10 mouse cellular contexts compared by ENCODE assay signal in genomic region chrX:112949792-112950191, GRCm38 (mm10).
DNase-seq lines count a peak whose midpoint lies in the region; ATAC-seq and TF ChIP-seq lines count a peak whose summit lies in the region.
"Had no signal": no experiment of that assay in that cellular context is flagged by ENCODE, and none has a peak within 500 bp of the region (broad histone marks: within the 10 kb centered on the region; RNA-seq: fewer than 3 reads in every experiment).

No protein-coding gene starts in this region.

- peak; percentile 36 for DNase-seq in embryonic facial prominence, embryonic 11.5 days (ENCODE audit: low spot score)
- no peak for DNase-seq in embryonic facial prominence, embryonic 10.5 days (ENCODE audit: low spot score)
- DNase-seq in liver, adult 2 months (ENCODE audit: extremely low read depth, low read depth, low spot score): no peak
- peak; percentile 62 for DNase-seq in MEL (ENCODE audit: low read depth, low spot score)
- peak; percentile 0 for DNase-seq in left cerebral cortex, postnatal 4 days
- DNase-seq: spleen, adult 18-20 months had no signal

- no peak overlapping the region for H3K4me3 ChIP-seq in embryonic facial prominence, embryonic 11.5 days (ENCODE audit: low read depth, low read length)
- no peak overlapping the region for H3K4me3 ChIP-seq in embryonic facial prominence, embryonic 10.5 days
- H3K4me3 ChIP-seq in liver, adult 2 months (ENCODE audit: insufficient read depth, low read depth, low read length): no peak overlapping the region
- H3K4me3 ChIP-seq in liver, embryonic 12.5 days: no peak overlapping the region
- H3K4me3 ChIP-seq in MEL (ENCODE audit: control insufficient read depth in 1 of 2, insufficient read depth in 1 of 2, low read depth in 2 of 2, low read length in 2 of 2): no peak overlapping the region
- H3K4me3 ChIP-seq in forebrain, embryonic 13.5 days: no peak overlapping the region
- H3K4me3 ChIP-seq: midbrain, embryonic 15.5 days had no signal

- H3K79me2 ChIP-seq in liver, adult 2 months (ENCODE audit: control insufficient read depth, insufficient read depth, low read length): no peaks in the 10 kb centered on the region
- no peaks in the 10 kb centered on the region for H3K79me2 ChIP-seq in MEL (ENCODE audit: control insufficient read depth, insufficient read depth, low read length, poor library complexity)

- no peak for TF ChIP-seq EP300 in MEL (IDR thresholded peaks at IDR 0.05; ENCODE audit: low read depth in 1 of 2, low read length in 2 of 2)

- no peak overlapping the region for H3K27ac ChIP-seq in embryonic facial prominence, embryonic 11.5 days (replicated peaks; ENCODE audit: low read depth, low read length)
- no peak overlapping the region for H3K27ac ChIP-seq in embryonic facial prominence, embryonic 10.5 days (replicated peaks)
- H3K27ac ChIP-seq in liver, adult 2 months (replicated peaks; ENCODE audit: insufficient read depth, low read depth, low read length): no peak overlapping the region
- no peak overlapping the region for H3K27ac ChIP-seq in liver, embryonic 12.5 days
- no peak overlapping the region for H3K27ac ChIP-seq in MEL (ENCODE audit: control insufficient read depth, low read depth, low read length)
- H3K27ac ChIP-seq in forebrain, embryonic 13.5 days: no peak overlapping the region
- H3K27ac ChIP-seq: midbrain, embryonic 15.5 days had no signal

- H3K9me3 ChIP-seq in embryonic facial prominence, embryonic 11.5 days (replicated peaks; ENCODE audit: control insufficient read depth, low read length): no peaks in the 10 kb centered on the region
- H3K9me3 ChIP-seq in embryonic facial prominence, embryonic 10.5 days: no peaks in the 10 kb centered on the region
- no peaks in the 10 kb centered on the region for H3K9me3 ChIP-seq in liver, embryonic 12.5 days (replicated peaks)
- no peaks in the 10 kb centered on the region for H3K9me3 ChIP-seq in MEL (replicated peaks; ENCODE audit: insufficient read depth, low read length)
- H3K9me3 ChIP-seq in forebrain, embryonic 13.5 days (replicated peaks): no peaks in the 10 kb centered on the region
- H3K9me3 ChIP-seq: midbrain, embryonic 15.5 days had no signal

- TF ChIP-seq CTCF in liver, adult 2 months (IDR thresholded peaks at IDR 0.05; ENCODE audit: low read depth, low read length): 0 out of 2 replicates have a peak, but pooled peaks have one; percentile 17
- peak; percentile 18 to 84 (median 33); a peak in 4 of 6 replicates for TF ChIP-seq CTCF in MEL (IDR thresholded peaks at IDR 0.05 in 2 of 3, conservative IDR thresholded peaks at IDR 0.05 in 1 of 3; ENCODE audit: control insufficient read depth in 1 of 3, insufficient read depth in 1 of 3, low read depth in 2 of 3, low read length in 3 of 3, poor library complexity in 1 of 3, severe bottlenecking in 1 of 3)

- TF ChIP-seq POLR2A in liver, adult 2 months (IDR thresholded peaks at IDR 0.05; ENCODE audit: extremely low read depth, insufficient read depth, low read length): no peak
- no peak for TF ChIP-seq POLR2A in MEL (IDR thresholded peaks at IDR 0.05; ENCODE audit: control insufficient read depth in 1 of 2, insufficient read depth in 1 of 2, low read depth in 1 of 2, low read length in 2 of 2, poor library complexity in 1 of 2)

- intact Hi-C loops in left cerebral cortex, postnatal 4 days (cut with DNase I): loop anchor here (10.0 kb wide), 1 partner anchor 1365 kb away; no protein-coding TSS in a partner anchor

- peak; percentile 93 for TF ChIP-seq RAD21 in MEL (IDR thresholded peaks at IDR 0.05; ENCODE audit: low read depth, low read length)

- ATAC-seq in embryonic facial prominence, embryonic 11.5 days (replicated peaks; ENCODE audit: insufficient number of reproducible peaks, low FRiP score, low TSS enrichment, low read depth): no peak
- no peak for ATAC-seq in liver, embryonic 12.5 days
- ATAC-seq in megakaryocyte, adult 5-6 weeks (ENCODE audit: poor library complexity, severe bottlenecking): no peak
- no peak for ATAC-seq in forebrain, embryonic 13.5 days
- ATAC-seq: midbrain, embryonic 15.5 days had no signal

- H3K4me1 ChIP-seq in embryonic facial prominence, embryonic 11.5 days (ENCODE audit: control insufficient read depth, insufficient read depth, low read length): no peaks in the 10 kb centered on the region
- H3K4me1 ChIP-seq in embryonic facial prominence, embryonic 10.5 days: no peaks in the 10 kb centered on the region
- no peaks in the 10 kb centered on the region for H3K4me1 ChIP-seq in liver, adult 2 months (ENCODE audit: control insufficient read depth, insufficient read depth, low read length)
- no peaks in the 10 kb centered on the region for H3K4me1 ChIP-seq in liver, embryonic 12.5 days
- H3K4me1 ChIP-seq in MEL (ENCODE audit: control insufficient read depth in 1 of 2, insufficient read depth in 2 of 2, low read length in 2 of 2): no peaks in the 10 kb centered on the region
- no peaks in the 10 kb centered on the region for H3K4me1 ChIP-seq in forebrain, embryonic 13.5 days
- H3K4me1 ChIP-seq: midbrain, embryonic 15.5 days had no signal

- no peaks in the 10 kb centered on the region for H3K27me3 ChIP-seq in embryonic facial prominence, embryonic 11.5 days (ENCODE audit: control insufficient read depth, insufficient read depth, low read length)
- H3K27me3 ChIP-seq in embryonic facial prominence, embryonic 10.5 days (replicated peaks; ENCODE audit: low read depth, poor library complexity, severe bottlenecking): no peaks in the 10 kb centered on the region
- H3K27me3 ChIP-seq in liver, adult 2 months (ENCODE audit: control insufficient read depth, insufficient read depth, low read length): no peaks in the 10 kb centered on the region
- H3K27me3 ChIP-seq in liver, embryonic 12.5 days (replicated peaks): no peaks in the 10 kb centered on the region
- H3K27me3 ChIP-seq in MEL (ENCODE audit: control insufficient read depth in 1 of 2, insufficient read depth in 2 of 2, low read length in 2 of 2): no peaks in the 10 kb centered on the region
- H3K27me3 ChIP-seq in forebrain, embryonic 13.5 days: no peaks in the 10 kb centered on the region
- H3K27me3 ChIP-seq: midbrain, embryonic 15.5 days had no signal

- 50% methylated on average over 1 of the region's 1 CpGs for WGBS in embryonic facial prominence, embryonic 11.5 days
- 46% methylated on average over 1 of the region's 1 CpGs for WGBS in embryonic facial prominence, embryonic 10.5 days
- WGBS in liver, adult 2 months: 50% methylated on average over 1 of the region's 1 CpGs
- 28% methylated on average over 1 of the region's 1 CpGs for WGBS in liver, embryonic 12.5 days (ENCODE audit: insufficient replicate concordance)
- 56% methylated on average over 1 of the region's 1 CpGs for WGBS in forebrain, embryonic 13.5 days

- H3K36me3 ChIP-seq in embryonic facial prominence, embryonic 11.5 days (replicated peaks; ENCODE audit: control insufficient read depth, insufficient read depth, low read depth, low read length): no peaks in the 10 kb centered on the region
- no peaks in the 10 kb centered on the region for H3K36me3 ChIP-seq in embryonic facial prominence, embryonic 10.5 days (replicated peaks)
- no peaks in the 10 kb centered on the region for H3K36me3 ChIP-seq in liver, adult 2 months (ENCODE audit: control insufficient read depth, insufficient read depth, low read length)
- H3K36me3 ChIP-seq in liver, embryonic 12.5 days: no peaks in the 10 kb centered on the region
- H3K36me3 ChIP-seq in MEL (ENCODE audit: control insufficient read depth in 1 of 2, insufficient read depth in 2 of 2, low read length in 2 of 2): no peaks in the 10 kb centered on the region
- no peaks in the 10 kb centered on the region for H3K36me3 ChIP-seq in forebrain, embryonic 13.5 days (ENCODE audit: poor library complexity, severe bottlenecking)
- H3K36me3 ChIP-seq: midbrain, embryonic 15.5 days had no signal

- no peak overlapping the region for H3K9ac ChIP-seq in embryonic facial prominence, embryonic 11.5 days (replicated peaks; ENCODE audit: low read length)
- no peak overlapping the region for H3K9ac ChIP-seq in liver, adult 2 months (ENCODE audit: low read depth, low read length)
- no peak overlapping the region for H3K9ac ChIP-seq in liver, embryonic 12.5 days
- no peak overlapping the region for H3K9ac ChIP-seq in MEL (ENCODE audit: control insufficient read depth, low read depth, low read length, poor library complexity, severe bottlenecking)
- H3K9ac ChIP-seq in forebrain, embryonic 13.5 days: no peak overlapping the region
- H3K9ac ChIP-seq: midbrain, embryonic 15.5 days had no signal

- H3K4me2 ChIP-seq in embryonic facial prominence, embryonic 11.5 days (ENCODE audit: low read depth, low read length): no peak overlapping the region
- H3K4me2 ChIP-seq in liver, embryonic 12.5 days: no peak overlapping the region
- H3K4me2 ChIP-seq in forebrain, embryonic 13.5 days: no peak overlapping the region
- H3K4me2 ChIP-seq: midbrain, embryonic 15.5 days had no signal

TF ChIP-seq in MEL, 35 proteins besides CTCF, POLR2A, EP300 and RAD21:
- no peak for TF ChIP-seq MAZ (IDR thresholded peaks at IDR 0.05; ENCODE audit: low read depth, low read length)
- TF ChIP-seq MXI1 (IDR thresholded peaks at IDR 0.05; ENCODE audit: low read depth, low read length): no peak
- TF ChIP-seq ZC3H11A (IDR thresholded peaks at IDR 0.05; ENCODE audit: low read depth, low read length): peak; percentile 88
- no peak for TF ChIP-seq SIN3A (IDR thresholded peaks at IDR 0.05; ENCODE audit: low read length)
- no peak for TF ChIP-seq RCOR1 (IDR thresholded peaks at IDR 0.05; ENCODE audit: low read depth, low read length)
- no peak for TF ChIP-seq TAL1 (IDR thresholded peaks at IDR 0.05; ENCODE audit: low read length)
- TF ChIP-seq USF1 (IDR thresholded peaks at IDR 0.05; ENCODE audit: low read depth, low read length): no peak
- TF ChIP-seq SMC3 (IDR thresholded peaks at IDR 0.05; ENCODE audit: low read depth, low read length): peak; percentile 91
- TF ChIP-seq MYC (IDR thresholded peaks at IDR 0.05; ENCODE audit: low read depth, low read length): no peak
- no peak for TF ChIP-seq TBP (IDR thresholded peaks at IDR 0.05; ENCODE audit: low read depth, low read length)

Comparison
In these comparisons a context has a peak if more than half of its experiments do, and no peak if none do; other contexts are left out.
1. DNase-seq: peak in embryonic facial prominence, embryonic 11.5 days (single experiment), MEL (single experiment) and left cerebral cortex, postnatal 4 days (single experiment); none in embryonic facial prominence, embryonic 10.5 days (single experiment) and liver, adult 2 months (single experiment).